Mouse (Mus musculus): ENCODE measurements at regions not wholly inside any gene's neighbourhood (a gene's known extent, or its start where the extent isn't known, plus 50 kb on each side); places are given as distances from the start of the nearest gene placed in this dataset.
"Not testable (repeated sequence)": the region's sequence is repeated elsewhere in the genome, so short reads cannot be mapped to it uniquely, and the experiment has no call there.

GRCm38 (mm10) chr3:50643068-50643467 is 199.7 kb upstream of the Slc7a11 start:
- DNase-seq (ENCODE audit: low spot score) = no peak

GRCm38 (mm10) chr3:50639907-50640323 is 196.5 kb upstream of the Slc7a11 start:
- no peak for DNase-seq (ENCODE audit: low spot score)

GRCm38 (mm10) chr3:50634457-50635075 is 191.2 kb upstream of the Slc7a11 start:
- DNase-seq (ENCODE audit: low spot score) = no peak

GRCm38 (mm10) chr3:50631286-50631685 is 187.9 kb upstream of the Slc7a11 start:
- DNase-seq (ENCODE audit: low spot score) = no peak

GRCm38 (mm10) chr3:50628092-50628696 is 184.8 kb upstream of the Slc7a11 start:
- no peak for DNase-seq (ENCODE audit: low spot score)

- DNase-seq (ENCODE audit: low spot score) = not testable (repeated sequence)
These were observed 177.8 kb upstream of the Slc7a11 start for GRCm38 (mm10) chr3:50621176-50621575.

GRCm38 (mm10) chr3:50619061-50619460 is 175.6 kb upstream of the Slc7a11 start:
- no peak for DNase-seq (ENCODE audit: low spot score)

- no peak for DNase-seq (ENCODE audit: low spot score)
These were observed 172.2 kb upstream of the Slc7a11 start for GRCm38 (mm10) chr3:50615384-50616285.

- DNase-seq (ENCODE audit: low spot score) = no peak
These were observed 169.6 kb upstream of the Slc7a11 start for GRCm38 (mm10) chr3:50613011-50613410.

- DNase-seq (ENCODE audit: low spot score) = no peak
These were observed 166.1 kb upstream of the Slc7a11 start for GRCm38 (mm10) chr3:50609341-50610012.

- no peak for DNase-seq (ENCODE audit: low spot score)
These were observed 164.3 kb upstream of the Slc7a11 start for GRCm38 (mm10) chr3:50607736-50608135.

- no peak for DNase-seq (ENCODE audit: low spot score)
These were observed 163.6 kb upstream of the Slc7a11 start for GRCm38 (mm10) chr3:50606986-50607385.

GRCm38 (mm10) chr3:50605750-50606149 is 162.3 kb upstream of the Slc7a11 start:
- no peak for DNase-seq (ENCODE audit: low spot score)

GRCm38 (mm10) chr3:50603182-50603581 is 159.8 kb upstream of the Slc7a11 start:
- no peak for DNase-seq (ENCODE audit: low spot score)

- DNase-seq (ENCODE audit: low spot score) = no peak
These were observed 152.3 kb upstream of the Slc7a11 start for GRCm38 (mm10) chr3:50595732-50596131.

GRCm38 (mm10) chr3:50584323-50584722 is 140.9 kb upstream of the Slc7a11 start:
- DNase-seq (ENCODE audit: low spot score) = no peak

- DNase-seq (ENCODE audit: low spot score) = no peak
These were observed 140.1 kb upstream of the Slc7a11 start for GRCm38 (mm10) chr3:50583475-50583874.

GRCm38 (mm10) chr3:50574388-50574787 is 131.0 kb upstream of the Slc7a11 start:
- no peak for DNase-seq (ENCODE audit: low spot score)

GRCm38 (mm10) chr3:50570027-50570426 is 126.6 kb upstream of the Slc7a11 start:
- DNase-seq (ENCODE audit: low spot score) = no peak

GRCm38 (mm10) chr3:50569565-50569964 is 126.2 kb upstream of the Slc7a11 start:
- no peak for DNase-seq (ENCODE audit: low spot score)

GRCm38 (mm10) chr3:50554150-50554549 is 110.7 kb upstream of the Slc7a11 start:
- no peak for DNase-seq (ENCODE audit: low spot score)

GRCm38 (mm10) chr3:50548568-50548967 is 105.2 kb upstream of the Slc7a11 start:
- DNase-seq (ENCODE audit: low spot score) = no peak

All from gastrocnemius, adult 18-20 months (tissue).